Mouse (Mus musculus): ENCODE measurements around the gene Ano3.

GRCm38 (mm10) chr2:110950432-110950803, 305 bp downstream of the Ano3 start:
- TF ChIP-seq ZNF384 (IDR thresholded peaks at IDR 0.05; ENCODE audit: low read depth, low read length) (no peak), MAFK (IDR thresholded peaks at IDR 0.05; ENCODE audit: insufficient read depth, low read depth, low read length) (no peak), CHD2 (IDR thresholded peaks at IDR 0.05; ENCODE audit: low read depth, low read length) (no peak), HCFC1 (IDR thresholded peaks at IDR 0.05; ENCODE audit: borderline replicate concordance, insufficient read depth, low read length) (no peak)
